Mouse (Mus musculus) embryonic facial prominence, embryonic 14.5 days (tissue): ENCODE measurements around the gene Adgrl3. TPM values are rescaled to one million over a fixed set of nuclear protein-coding genes. Genes with fewer than 3 reads are reported as not detected.

Source experiments
- ATAC-seq: fragments of 200-750 bp; cut with Nextera tagmentation; 2 replicates; pipeline ENCODE4 v1.8.0; 2017; ENCODE audit warnings: low read depth, moderate number of reproducible peaks, moderate TSS enrichment
- DNase-seq: peaks from one replicate; pipeline ENCODE4 v3.0.0-alpha.2; 2015; ENCODE audit warnings: low spot score
- H3K27ac ChIP-seq: fragments of 300-500 bp; sonication (generic); replicated peaks from 2 replicates; pipeline ENCODE4 v1.5.1; 2014; ENCODE audit warnings: low read depth, mild to moderate bottlenecking, low read length, moderate library complexity
- H3K27me3 ChIP-seq: fragments of 300-500 bp; sonication (generic); replicated peaks from 2 replicates; pipeline ENCODE4 v1.6.1; 2014; ENCODE audit warnings: low read length; ENCODE audit not compliant: control insufficient read depth, insufficient read depth
- H3K36me3 ChIP-seq: fragments of 300-500 bp; sonication (generic); 2 replicates; pipeline ENCODE4 v1.6.1; 2014; ENCODE audit warnings: low read length, mixed read lengths; ENCODE audit not compliant: control insufficient read depth, insufficient read depth
- H3K4me1 ChIP-seq: fragments of 300-500 bp; sonication (generic); 2 replicates; pipeline ENCODE4 v1.6.1; 2014; ENCODE audit warnings: antibody characterized with exemption, low read length; ENCODE audit not compliant: control insufficient read depth, insufficient read depth
- H3K4me2 ChIP-seq: fragments of 300-500 bp; sonication (generic); 2 replicates; pipeline ENCODE4 v1.6.1; 2014; ENCODE audit warnings: low read depth, mild to moderate bottlenecking, low read length, moderate library complexity, mixed read lengths
- H3K4me3 ChIP-seq: fragments of 300-500 bp; sonication (generic); 2 replicates; pipeline ENCODE4 v1.5.1; 2014; ENCODE audit warnings: low read depth, mild to moderate bottlenecking, low read length
- H3K9ac ChIP-seq: fragments of 300-500 bp; sonication (generic); 2 replicates; pipeline ENCODE4 v1.6.1; 2014; ENCODE audit warnings: low read depth, mild to moderate bottlenecking, low read length, moderate library complexity, mixed read lengths
- H3K9me3 ChIP-seq: fragments of 300-500 bp; sonication (generic); 2 replicates; pipeline ENCODE4 v1.6.1; 2016; ENCODE audit warnings: low read length; ENCODE audit not compliant: control insufficient read depth
- WGBS: fragments of 180-500 bp; shearing (Covaris S2); extraction: QIAGEN DNeasy Blood & Tissue Kit; methylation state at CpG from one replicate; pipeline ENCODE4 v1.1.7; 2014; 5-methylcytosine and 5-hydroxymethylcytosine counted together
- polyA plus RNA-seq: library from polyadenylated mRNA; unstranded; fragments of >200 nt; fragmentation: Nextera tagmentation; extraction: Ambion mirVana; gene quantifications from 2 replicates; pipeline ENCODE4 v1.2.1, GENCODE M21; 2014

The Adgrl3 gene
- polyA plus RNA-seq, 1 experiment from 2014 or later: 26.0 TPM

- WGBS: 38% methylated on average over 17 of the region's 17 CpGs
- Histone ChIP-seq H3K4me1 (peaks cover 11% of the 10 kb centered on the region), H3K27me3 (no peaks in the 10 kb centered on the region), H3K9me3 (no peaks in the 10 kb centered on the region), H3K27ac (no peak overlapping the region), H3K4me3 (peak overlapping the region; percentile 72), H3K9ac (0 out of 2 replicates have a peak overlapping the region, but pooled peaks have one; percentile 0), H3K4me2 (peak overlapping the region; percentile 80), H3K36me3 (no peaks in the 10 kb centered on the region)
- DNase-seq (peak; percentile 71), ATAC-seq (no peak)
Measured at GRCm38 (mm10) chr5:81023923-81024715, 4.2 kb downstream of the Adgrl3 start.

GRCm38 (mm10) chr5:81028875-81029274 lies 8.9 kb downstream of the Adgrl3 start:
- Histone ChIP-seq H3K27ac (no peak overlapping the region), H3K9me3 (no peaks in the 10 kb centered on the region), H3K4me3 (no peak overlapping the region), H3K36me3 (no peaks in the 10 kb centered on the region), H3K4me1 (peaks cover 11% of the 10 kb centered on the region), H3K4me2 (no peak overlapping the region), H3K27me3 (no peaks in the 10 kb centered on the region), H3K9ac (no peak overlapping the region)
- peak; percentile 81 for ATAC-seq
- peak; percentile 51 for DNase-seq
- 19% methylated on average over 2 of the region's 2 CpGs for WGBS

GRCm38 (mm10) chr5:81037091-81037490 lies 17.2 kb downstream of the Adgrl3 start:
- Histone ChIP-seq H3K27ac (no peak overlapping the region), H3K27me3 (no peaks in the 10 kb centered on the region), H3K4me2 (no peak overlapping the region), H3K36me3 (no peaks in the 10 kb centered on the region), H3K9me3 (no peaks in the 10 kb centered on the region), H3K4me1 (no peaks in the 10 kb centered on the region), H3K9ac (no peak overlapping the region), H3K4me3 (no peak overlapping the region)
- ATAC-seq (no peak), DNase-seq (no peak)

- no peaks in the 10 kb centered on the region for H3K36me3 ChIP-seq
- no peaks in the 10 kb centered on the region for H3K27me3 ChIP-seq
- no peak overlapping the region for H3K27ac ChIP-seq
- no peaks in the 10 kb centered on the region for H3K4me1 ChIP-seq
- H3K4me2 ChIP-seq: no peak overlapping the region
- no peak overlapping the region for H3K9ac ChIP-seq
- ATAC-seq: no peak
- no peaks in the 10 kb centered on the region for H3K9me3 ChIP-seq
- H3K4me3 ChIP-seq: no peak overlapping the region
- DNase-seq: no peak
Measured at GRCm38 (mm10) chr5:81043875-81044274, 23.9 kb downstream of the Adgrl3 start.

GRCm38 (mm10) chr5:81046128-81046527 lies 26.2 kb downstream of the Adgrl3 start:
- no peak for DNase-seq
- no peaks in the 10 kb centered on the region for H3K36me3 ChIP-seq
- 84% methylated on average over 4 of the region's 4 CpGs for WGBS

GRCm38 (mm10) chr5:81054628-81055027 lies 34.7 kb downstream of the Adgrl3 start:
- no peaks in the 10 kb centered on the region for H3K9me3 ChIP-seq
- no peak overlapping the region for H3K27ac ChIP-seq
- H3K36me3 ChIP-seq: no peaks in the 10 kb centered on the region
- H3K4me1 ChIP-seq: no peaks in the 10 kb centered on the region
- H3K4me2 ChIP-seq: no peak overlapping the region
- H3K4me3 ChIP-seq: no peak overlapping the region
- H3K9ac ChIP-seq: no peak overlapping the region
- no peaks in the 10 kb centered on the region for H3K27me3 ChIP-seq
- DNase-seq (no peak), ATAC-seq (no peak)
- 68% methylated on average over 4 of the region's 4 CpGs for WGBS

More at GRCm38 (mm10) chr5:81046128-81046527, 26.2 kb downstream of the Adgrl3 start:
- no peaks in the 10 kb centered on the region for H3K9me3 ChIP-seq
- no peak overlapping the region for H3K9ac ChIP-seq
- ATAC-seq: no peak
- no peak overlapping the region for H3K4me3 ChIP-seq
- H3K27me3 ChIP-seq: no peaks in the 10 kb centered on the region
- H3K4me1 ChIP-seq: no peaks in the 10 kb centered on the region
- no peak overlapping the region for H3K27ac ChIP-seq
- H3K4me2 ChIP-seq: no peak overlapping the region

GRCm38 (mm10) chr5:81055253-81055652 lies 35.3 kb downstream of the Adgrl3 start:
- no peak overlapping the region for H3K27ac ChIP-seq
- DNase-seq: no peak
- no peaks in the 10 kb centered on the region for H3K9me3 ChIP-seq
- H3K36me3 ChIP-seq: no peaks in the 10 kb centered on the region
- H3K9ac ChIP-seq: no peak overlapping the region
- H3K4me1 ChIP-seq: no peaks in the 10 kb centered on the region
- H3K4me3 ChIP-seq: no peak overlapping the region
- 67% methylated on average over 2 of the region's 2 CpGs for WGBS
- no peak for ATAC-seq
- no peaks in the 10 kb centered on the region for H3K27me3 ChIP-seq
- no peak overlapping the region for H3K4me2 ChIP-seq

GRCm38 (mm10) chr5:81058122-81058521 lies 38.2 kb downstream of the Adgrl3 start:
- Histone ChIP-seq H3K9me3 (no peaks in the 10 kb centered on the region), H3K36me3 (no peaks in the 10 kb centered on the region), H3K27me3 (no peaks in the 10 kb centered on the region), H3K4me1 (peaks cover 3% of the 10 kb centered on the region; the same call in 1 of the 2 replicates), H3K4me2 (no peak overlapping the region), H3K4me3 (no peak overlapping the region), H3K27ac (no peak overlapping the region), H3K9ac (no peak overlapping the region)
- ATAC-seq (no peak), DNase-seq (no peak)
- WGBS: 81% methylated on average over 2 of the region's 2 CpGs

- no peak overlapping the region for H3K4me3 ChIP-seq
- H3K9ac ChIP-seq: no peak overlapping the region
- H3K36me3 ChIP-seq: no peaks in the 10 kb centered on the region
- no peak for ATAC-seq
- H3K27ac ChIP-seq: no peak overlapping the region
- H3K4me2 ChIP-seq: no peak overlapping the region
- WGBS: 36% methylated on average over 2 of the region's 2 CpGs
- DNase-seq: no peak
- peaks cover 3% of the 10 kb centered on the region; the same call in 1 of the 2 replicates for H3K4me1 ChIP-seq
- H3K27me3 ChIP-seq: no peaks in the 10 kb centered on the region
- H3K9me3 ChIP-seq: no peaks in the 10 kb centered on the region
Measured at GRCm38 (mm10) chr5:81060950-81061349, 41.0 kb downstream of the Adgrl3 start.
